Mouse (Mus musculus) forebrain, embryonic 12.5 days (tissue): ENCODE results near the gene Insrr. TPM values are rescaled to one million over a fixed set of nuclear protein-coding genes. Genes with fewer than 3 reads are reported as not detected.

ENCODE experiments used
- ATAC-seq: fragments of 200-750 bp; cut with Nextera tagmentation; 2 replicates; pipeline ENCODE4 v1.8.0; 2017; ENCODE audit warnings: moderate TSS enrichment; ENCODE audit not compliant: low FRiP score
- H3K27ac ChIP-seq: fragments of 300-500 bp; sonication (generic); 2 replicates; pipeline ENCODE4 v1.5.1; 2016; ENCODE audit warnings: mild to moderate bottlenecking
- H3K27me3 ChIP-seq: fragments of 300-500 bp; sonication (generic); 2 replicates; pipeline ENCODE4 v1.6.1; 2016; ENCODE audit warnings: mild to moderate bottlenecking
- H3K36me3 ChIP-seq: fragments of 300-500 bp; sonication (generic); replicated peaks from 2 replicates; pipeline ENCODE4 v1.6.1; 2016; ENCODE audit warnings: mild to moderate bottlenecking
- H3K4me1 ChIP-seq: fragments of 300-500 bp; sonication (generic); 2 replicates; pipeline ENCODE4 v1.6.1; 2016
- H3K4me2 ChIP-seq: fragments of 300-500 bp; sonication (generic); 2 replicates; pipeline ENCODE4 v1.6.1; 2016; ENCODE audit warnings: mild to moderate bottlenecking, moderate library complexity
- H3K4me3 ChIP-seq: fragments of 300-500 bp; sonication (generic); replicated peaks from 2 replicates; pipeline ENCODE4 v1.5.1; 2016; ENCODE audit warnings: mild to moderate bottlenecking
- H3K9ac ChIP-seq: fragments of 300-500 bp; sonication (generic); 2 replicates; pipeline ENCODE4 v1.6.1; 2016; ENCODE audit warnings: mild to moderate bottlenecking
- H3K9me3 ChIP-seq: fragments of 300-500 bp; sonication (generic); 2 replicates; pipeline ENCODE4 v1.6.1; 2016
- WGBS: fragments of 180-500 bp; shearing (Covaris S2); methylation state at CpG from one replicate; pipeline ENCODE4 v1.1.7; 2016; 5-methylcytosine and 5-hydroxymethylcytosine counted together
- polyA plus RNA-seq: library from polyadenylated mRNA; unstranded; fragments of >200 nt; fragmentation: Nextera tagmentation; extraction: Ambion mirVana; gene quantifications from 2 replicates; pipeline ENCODE4 v1.2.1, GENCODE M21; 2016

Insrr gene
- polyA plus RNA-seq, 1 experiment from 2014 or later = 0.65 TPM

- Histone ChIP-seq H3K27ac (no peak overlapping the region), H3K36me3 (no peaks in the 10 kb centered on the region), H3K4me3 (no peak overlapping the region), H3K9me3 (no peaks in the 10 kb centered on the region), H3K9ac (no peak overlapping the region), H3K4me2 (no peak overlapping the region), H3K27me3 (peaks cover 20% of the 10 kb centered on the region), H3K4me1 (peaks cover 9% of the 10 kb centered on the region)
- 87% methylated on average over 25 of the region's 25 CpGs for WGBS
- ATAC-seq = no peak
Observed at GRCm38 (mm10) chr3:87783282-87784023, 13.3 kb upstream of the Insrr start.

- no peak overlapping the region for H3K4me2 ChIP-seq
- ATAC-seq = no peak
- 79% methylated on average over 5 of the region's 5 CpGs for WGBS
- no peaks in the 10 kb centered on the region for H3K36me3 ChIP-seq
- no peak overlapping the region for H3K4me3 ChIP-seq
- H3K4me1 ChIP-seq = peaks cover 15% of the 10 kb centered on the region
- peaks cover 15% of the 10 kb centered on the region; the same call in 1 of the 2 replicates for H3K27me3 ChIP-seq
- H3K27ac ChIP-seq = no peak overlapping the region
- no peak overlapping the region for H3K9ac ChIP-seq
- H3K9me3 ChIP-seq = no peaks in the 10 kb centered on the region
Observed at GRCm38 (mm10) chr3:87785156-87785555, 11.6 kb upstream of the Insrr start.

- no peaks in the 10 kb centered on the region for H3K9me3 ChIP-seq
- no peak overlapping the region for H3K9ac ChIP-seq
- no peak overlapping the region for H3K27ac ChIP-seq
- no peak overlapping the region for H3K4me2 ChIP-seq
- H3K4me1 ChIP-seq = peaks cover 17% of the 10 kb centered on the region
- H3K36me3 ChIP-seq = no peaks in the 10 kb centered on the region
- peaks cover 16% of the 10 kb centered on the region for H3K27me3 ChIP-seq
- H3K4me3 ChIP-seq = no peak overlapping the region
- no peak for ATAC-seq
- WGBS = 73% methylated on average over 6 of the region's 6 CpGs
Observed at GRCm38 (mm10) chr3:87785626-87786214, 11.0 kb upstream of the Insrr start.

- Histone ChIP-seq H3K4me3 (no peak overlapping the region), H3K9me3 (no peaks in the 10 kb centered on the region), H3K27ac (no peak overlapping the region)
Observed at GRCm38 (mm10) chr3:87789248-87789647, 7.5 kb upstream of the Insrr start.

DNA sequence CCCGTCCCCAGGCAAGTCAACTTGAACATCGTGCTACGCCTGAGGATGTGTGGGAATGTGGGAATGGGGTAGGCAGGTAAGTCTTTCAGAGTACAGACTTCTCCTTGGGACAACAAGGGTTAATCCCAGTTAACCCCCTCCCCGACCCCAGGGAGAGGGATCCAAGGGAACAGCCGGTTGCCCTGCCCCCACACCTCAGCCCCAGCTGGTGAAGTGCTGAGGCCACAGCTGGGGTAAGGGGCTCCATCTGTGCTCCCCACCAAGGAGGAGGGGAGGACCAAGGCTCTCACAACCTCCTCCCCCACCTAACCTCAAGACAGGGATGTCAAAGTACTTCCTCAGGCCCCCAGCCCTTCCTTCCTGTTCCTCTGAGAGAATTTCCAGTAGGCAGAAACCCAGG is 7.0 kb upstream of the Insrr start:
- H3K4me3 ChIP-seq = no peak overlapping the region
- 30% methylated on average over 5 of the region's 5 CpGs for WGBS
- no peaks in the 10 kb centered on the region for H3K9me3 ChIP-seq
- H3K27ac ChIP-seq = no peak overlapping the region
- ATAC-seq = no peak
- no peak overlapping the region for H3K9ac ChIP-seq
- H3K27me3 ChIP-seq = peaks cover 49% of the 10 kb centered on the region
- peaks cover 21% of the 10 kb centered on the region for H3K4me1 ChIP-seq
- no peaks in the 10 kb centered on the region for H3K36me3 ChIP-seq
- no peak overlapping the region for H3K4me2 ChIP-seq

More at GRCm38 (mm10) chr3:87789248-87789647, 7.5 kb upstream of the Insrr start:
- Histone ChIP-seq H3K9ac (no peak overlapping the region), H3K4me2 (no peak overlapping the region), H3K36me3 (no peaks in the 10 kb centered on the region), H3K4me1 (peaks cover 17% of the 10 kb centered on the region), H3K27me3 (peaks cover 44% of the 10 kb centered on the region)
- ATAC-seq = 0 out of 2 replicates have a peak, but pooled peaks have one; percentile 27
- 53% methylated on average over 1 of the region's 1 CpGs for WGBS

DNA sequence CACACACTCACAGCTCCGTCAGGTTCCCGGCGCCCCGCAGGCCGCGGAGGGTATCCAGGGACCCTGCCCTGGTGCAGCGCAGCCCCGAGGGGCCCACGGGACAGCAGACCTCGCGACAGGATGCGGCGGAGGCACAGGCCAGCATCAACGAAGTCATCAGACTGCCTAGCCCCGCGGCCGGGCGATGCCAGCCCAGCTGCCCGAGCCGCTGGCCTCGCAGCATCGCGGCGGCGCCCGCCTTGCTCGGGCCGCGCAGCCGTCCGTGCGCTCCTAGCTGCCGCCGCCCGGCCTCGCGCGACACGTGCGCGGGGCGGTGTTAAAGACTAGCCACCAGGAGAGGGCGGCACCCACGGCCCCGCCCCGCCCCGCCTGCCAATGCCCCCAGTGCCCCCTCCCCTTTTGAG is 1.8 kb upstream of the Insrr start, which contains the start of gene Ntrk1:
Ntrk1 (minus strand) TSS at position 241 of the 404 bp plus-strand sequence.
- Histone ChIP-seq H3K4me2 (peak within 1 kb of the TSS; percentile 54), H3K9me3 (no peaks in the 10 kb centered on the region), H3K27me3 (peaks cover 99% of the 10 kb centered on the region), H3K4me1 (peaks cover 34% of the 10 kb centered on the region), H3K27ac (no peak within 1 kb of the TSS), H3K9ac (peak within 1 kb of the TSS; percentile 40; the same call in 1 of the 2 replicates), H3K36me3 (no peaks in the 10 kb centered on the region), H3K4me3 (peak within 1 kb of the TSS; percentile 37)
- WGBS = under 1% methylated on average over 46 of the region's 47 CpGs
- ATAC-seq = peak; percentile 33; the same call in 1 of the 2 replicates

- Histone ChIP-seq H3K4me3 (peak overlapping the region; percentile 37), H3K27ac (no peak overlapping the region), H3K9me3 (no peaks in the 10 kb centered on the region), H3K36me3 (no peaks in the 10 kb centered on the region), H3K9ac (peak overlapping the region; percentile 40; the same call in 1 of the 2 replicates), H3K4me1 (peaks cover 30% of the 10 kb centered on the region), H3K4me2 (peak overlapping the region; percentile 54), H3K27me3 (peaks cover 100% of the 10 kb centered on the region)
- WGBS = 14% methylated on average over 33 of the region's 33 CpGs
- no peak for ATAC-seq
Observed at GRCm38 (mm10) chr3:87795336-87796277, 1.1 kb upstream of the Insrr start.

GRCm38 (mm10) chr3:87801681-87802080 is 4.9 kb downstream of the Insrr start:
- H3K27ac ChIP-seq = no peak overlapping the region
- no peak overlapping the region for H3K4me3 ChIP-seq
- H3K36me3 ChIP-seq = no peaks in the 10 kb centered on the region
- H3K4me1 ChIP-seq = peaks cover 16% of the 10 kb centered on the region
- peaks cover 99% of the 10 kb centered on the region for H3K27me3 ChIP-seq
- no peak for ATAC-seq
- 65% methylated on average over 5 of the region's 5 CpGs for WGBS
- no peak overlapping the region for H3K4me2 ChIP-seq
- no peaks in the 10 kb centered on the region for H3K9me3 ChIP-seq
- no peak overlapping the region for H3K9ac ChIP-seq

- no peaks in the 10 kb centered on the region for H3K36me3 ChIP-seq
- WGBS = 3% methylated on average over 26 of the region's 26 CpGs
- peaks cover 5% of the 10 kb centered on the region for H3K4me1 ChIP-seq
- H3K4me3 ChIP-seq = peak overlapping the region; percentile 21; the same call in 1 of the 2 replicates
- no peak for ATAC-seq
- no peak overlapping the region for H3K9ac ChIP-seq
- H3K9me3 ChIP-seq = no peaks in the 10 kb centered on the region
- H3K27ac ChIP-seq = no peak overlapping the region
- peak overlapping the region; percentile 45 for H3K4me2 ChIP-seq
- H3K27me3 ChIP-seq = peaks cover 99% of the 10 kb centered on the region
Observed at GRCm38 (mm10) chr3:87804038-87804677, 7.4 kb downstream of the Insrr start.

GRCm38 (mm10) chr3:87809322-87809962 is 12.7 kb downstream of the Insrr start:
- Histone ChIP-seq H3K4me2 (peak overlapping the region; percentile 46), H3K9ac (no peak overlapping the region), H3K27me3 (peaks cover 89% of the 10 kb centered on the region), H3K4me1 (peaks cover 11% of the 10 kb centered on the region), H3K9me3 (no peaks in the 10 kb centered on the region), H3K27ac (no peak overlapping the region), H3K36me3 (no peaks in the 10 kb centered on the region), H3K4me3 (peak overlapping the region; percentile 21)
- WGBS = 4% methylated on average over 28 of the region's 28 CpGs
- peak; percentile 39; the same call in 1 of the 2 replicates for ATAC-seq

- no peak overlapping the region for H3K4me2 ChIP-seq
- H3K27ac ChIP-seq = no peak overlapping the region
- H3K4me3 ChIP-seq = no peak overlapping the region
- H3K36me3 ChIP-seq = no peaks in the 10 kb centered on the region
- no peak for ATAC-seq
- WGBS = 85% methylated on average over 8 of the region's 8 CpGs
- H3K4me1 ChIP-seq = peaks cover 12% of the 10 kb centered on the region
- peaks cover 86% of the 10 kb centered on the region for H3K27me3 ChIP-seq
- no peak overlapping the region for H3K9ac ChIP-seq
- H3K9me3 ChIP-seq = no peaks in the 10 kb centered on the region
Observed at GRCm38 (mm10) chr3:87811297-87811696, 14.5 kb downstream of the Insrr start.
